Mouse (Mus musculus): ENCODE measurements around the gene Rere. TPM values are rescaled to one million over a fixed set of nuclear protein-coding genes. Genes with fewer than 3 reads are reported as not detected.
A peak's percentile ranks its signal among the peaks of the same experiment; 100 is the strongest.

Gene Rere
- total RNA-seq, 1 experiment from 2014 or later = 45.1 TPM

DNA sequence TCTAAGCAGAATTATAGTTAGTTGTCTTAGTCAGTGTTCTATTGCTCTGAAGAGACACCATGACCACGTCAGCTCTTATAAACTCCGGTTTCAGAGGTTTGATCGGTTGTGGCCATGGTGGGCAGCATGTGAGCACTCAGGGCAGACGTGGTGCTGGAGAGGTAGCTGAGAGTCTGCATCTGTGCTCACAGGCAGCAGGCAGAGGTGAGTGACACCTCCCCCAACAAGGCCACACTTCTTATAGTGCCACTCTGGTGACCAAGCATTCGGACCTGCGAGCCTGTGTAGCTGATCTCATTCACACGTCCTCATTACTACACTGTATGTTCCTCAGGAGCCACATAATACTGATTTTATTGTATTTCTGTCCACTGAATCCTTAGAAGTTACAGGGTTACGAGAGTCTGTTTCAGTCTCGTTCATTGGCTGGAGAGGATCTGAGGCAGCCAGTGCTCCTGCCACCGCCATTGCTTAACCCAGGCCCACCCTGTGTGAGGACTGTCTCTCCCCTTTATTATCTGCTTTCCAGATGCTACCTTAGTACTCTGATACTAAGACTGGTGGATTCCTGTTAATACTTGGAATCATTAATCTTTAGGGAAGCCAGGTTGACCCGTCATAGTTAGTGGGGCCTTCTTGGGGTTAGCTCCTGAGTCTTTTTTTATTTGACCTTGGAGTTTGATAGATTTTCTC lies 170.9 kb downstream of the Rere start:
- ATAC-seq (replicated peaks; ENCODE audit: low read depth, poor library complexity, severe bottlenecking) = no peak

GRCm38 (mm10) chr4:150454571-150455306 lies 173.3 kb downstream of the Rere start:
- ATAC-seq (replicated peaks; ENCODE audit: low read depth, poor library complexity, severe bottlenecking) = no peak

GRCm38 (mm10) chr4:150455750-150456149 lies 174.3 kb downstream of the Rere start:
- no peak for ATAC-seq (replicated peaks; ENCODE audit: low read depth, poor library complexity, severe bottlenecking)

DNA sequence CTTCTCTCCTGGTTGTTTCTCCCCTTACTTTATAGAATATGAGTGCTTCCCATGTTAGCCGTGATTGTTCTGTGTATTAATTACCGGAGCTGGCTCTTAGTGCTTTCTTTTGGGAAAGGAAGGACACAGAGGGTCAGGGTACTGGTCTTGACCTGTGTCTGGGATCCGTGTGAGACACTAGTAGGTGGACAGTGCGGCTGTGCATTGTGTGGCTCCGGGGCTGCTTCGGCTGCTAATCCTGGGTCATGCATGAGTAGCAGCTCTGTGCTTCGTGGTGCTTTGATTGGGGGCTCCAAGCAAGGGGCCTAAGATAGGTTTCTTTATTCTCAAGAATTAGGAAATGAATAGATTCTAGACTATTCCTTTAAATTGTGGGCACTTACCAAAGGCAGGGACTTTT lies 175.0 kb downstream of the Rere start:
- ATAC-seq (replicated peaks; ENCODE audit: low read depth, poor library complexity, severe bottlenecking) = no peak

DNA sequence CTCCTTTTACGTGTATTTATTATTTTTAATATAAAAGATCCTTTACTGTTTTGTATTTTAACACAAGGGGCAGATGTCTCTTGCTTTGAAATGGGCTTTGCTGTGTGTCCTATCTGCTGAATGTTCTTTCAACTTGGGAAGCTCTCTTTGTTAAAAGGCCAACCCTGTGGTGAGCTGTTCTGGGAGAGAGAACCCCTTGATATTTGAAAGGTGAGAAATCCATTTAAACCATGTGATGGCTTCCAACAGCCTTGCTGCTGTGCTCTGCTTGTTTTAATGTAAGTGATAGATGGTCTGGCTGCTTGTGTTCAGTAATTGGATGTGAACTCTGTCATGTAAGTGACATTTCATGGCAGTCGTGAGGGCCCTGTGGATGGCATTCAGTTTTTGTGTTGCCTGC lies 175.4 kb downstream of the Rere start:
- no peak for ATAC-seq (replicated peaks; ENCODE audit: low read depth, poor library complexity, severe bottlenecking)

- ATAC-seq (replicated peaks; ENCODE audit: low read depth, poor library complexity, severe bottlenecking) = no peak
Observed at GRCm38 (mm10) chr4:150457353-150457752, 175.9 kb downstream of the Rere start.

- ATAC-seq (replicated peaks; ENCODE audit: low read depth, poor library complexity, severe bottlenecking) = no peak
Observed at GRCm38 (mm10) chr4:150457771-150458170, 176.3 kb downstream of the Rere start.

DNA sequence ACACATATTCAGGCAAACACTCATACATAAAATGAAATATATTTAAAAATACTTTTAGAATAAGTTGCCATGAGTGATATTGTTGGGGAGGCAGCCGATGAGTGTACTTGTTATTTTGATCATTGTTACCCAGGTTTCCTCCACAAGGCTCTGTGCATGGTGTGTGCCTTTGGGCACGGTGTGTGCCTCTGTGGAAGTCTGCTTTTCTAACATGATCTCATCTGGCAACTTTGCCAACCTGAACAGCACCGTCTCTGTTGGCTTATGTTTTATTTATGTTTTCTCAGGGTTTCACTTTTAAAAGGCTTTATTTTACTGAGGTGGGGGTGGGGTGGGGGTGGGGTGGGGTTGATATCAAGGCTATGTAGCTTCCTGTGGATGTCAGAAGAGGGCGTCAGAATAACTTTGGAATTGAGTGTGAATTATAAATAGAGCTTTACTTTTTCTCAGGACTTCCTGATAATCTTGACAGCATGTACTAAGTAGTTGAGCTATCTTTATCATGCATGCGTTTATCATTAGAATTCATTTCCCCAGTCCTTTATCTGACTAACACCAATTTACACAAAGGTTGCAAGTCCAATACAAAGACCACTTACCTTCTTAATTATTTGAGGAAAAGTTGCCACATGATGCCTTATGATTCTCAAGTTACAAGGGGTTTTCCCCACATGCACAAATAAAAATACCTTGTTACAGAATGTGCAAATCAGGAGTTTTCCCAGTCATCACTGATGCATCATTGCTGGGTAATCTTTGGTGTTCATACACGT lies 177.8 kb downstream of the Rere start:
- ATAC-seq (replicated peaks; ENCODE audit: low read depth, poor library complexity, severe bottlenecking) = no peak

- no peak for ATAC-seq (replicated peaks; ENCODE audit: low read depth, poor library complexity, severe bottlenecking)
Observed at GRCm38 (mm10) chr4:150460451-150460850, 179.0 kb downstream of the Rere start.

GRCm38 (mm10) chr4:150461011-150461410 lies 179.6 kb downstream of the Rere start:
- ATAC-seq (replicated peaks; ENCODE audit: low read depth, poor library complexity, severe bottlenecking) = no peak

DNA sequence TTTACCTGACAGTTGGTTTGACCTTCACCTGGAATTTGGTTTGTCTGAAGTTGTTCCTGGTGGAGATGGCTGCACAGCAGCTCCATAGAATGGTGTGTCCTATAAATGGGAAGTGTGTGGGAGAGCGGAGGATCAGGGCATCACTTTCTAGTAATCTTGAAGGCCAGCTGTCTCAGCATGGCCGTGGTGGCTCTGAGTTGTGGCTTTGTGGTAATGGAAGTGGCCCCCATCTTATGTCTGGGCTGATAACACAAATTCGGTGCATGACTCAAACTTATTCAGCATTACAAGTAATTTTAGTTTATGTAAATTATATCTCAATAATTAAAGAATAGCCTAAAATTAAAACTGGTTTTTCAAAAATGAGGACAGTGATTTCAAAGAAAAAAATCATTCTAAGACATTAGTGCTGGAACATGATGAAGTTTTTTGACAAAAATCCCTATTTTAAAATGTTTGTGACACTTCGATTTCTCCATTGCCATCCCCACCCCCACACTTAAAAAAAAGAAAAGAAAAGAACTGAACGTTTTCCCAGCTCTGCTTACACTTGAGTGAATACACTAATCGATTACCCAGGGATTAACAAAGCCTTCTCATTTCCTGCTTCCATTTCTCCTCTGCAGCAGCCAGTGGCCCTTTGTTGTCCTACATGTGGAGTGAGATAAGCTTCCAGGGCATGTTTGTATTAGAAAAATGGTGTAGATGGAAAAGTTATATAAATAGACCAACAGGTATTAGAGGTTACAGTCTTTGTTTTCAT lies 180.2 kb downstream of the Rere start:
- peak; percentile 85 for ATAC-seq (replicated peaks; ENCODE audit: low read depth, poor library complexity, severe bottlenecking)

DNA sequence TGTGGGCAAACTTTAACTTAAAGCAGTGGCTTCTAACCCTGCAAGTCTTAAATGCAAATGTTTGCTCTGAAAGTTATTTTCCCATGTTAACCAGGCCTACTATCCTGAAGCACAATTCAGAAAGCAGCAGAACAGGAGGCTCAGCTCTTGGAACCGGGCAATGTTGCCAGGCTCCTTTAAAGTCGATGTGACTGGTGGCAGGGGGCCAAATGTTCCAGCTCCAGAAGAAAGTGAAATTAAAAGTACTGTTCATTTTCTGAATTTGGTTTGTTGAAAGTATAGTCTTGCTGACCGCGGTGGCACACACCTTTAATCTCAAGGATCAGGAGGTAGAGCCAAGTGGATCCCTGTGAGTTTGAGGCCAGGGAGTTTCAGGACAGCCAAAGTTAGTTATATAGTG lies 180.9 kb downstream of the Rere start:
- no peak for ATAC-seq (replicated peaks; ENCODE audit: low read depth, poor library complexity, severe bottlenecking)

- peak; percentile 67 for ATAC-seq (replicated peaks; ENCODE audit: low read depth, poor library complexity, severe bottlenecking)
Observed at GRCm38 (mm10) chr4:150465759-150466158, 184.3 kb downstream of the Rere start.

GRCm38 (mm10) chr4:150469274-150469673 lies 187.8 kb downstream of the Rere start:
- ATAC-seq (replicated peaks; ENCODE audit: low read depth, poor library complexity, severe bottlenecking) = no peak

DNA sequence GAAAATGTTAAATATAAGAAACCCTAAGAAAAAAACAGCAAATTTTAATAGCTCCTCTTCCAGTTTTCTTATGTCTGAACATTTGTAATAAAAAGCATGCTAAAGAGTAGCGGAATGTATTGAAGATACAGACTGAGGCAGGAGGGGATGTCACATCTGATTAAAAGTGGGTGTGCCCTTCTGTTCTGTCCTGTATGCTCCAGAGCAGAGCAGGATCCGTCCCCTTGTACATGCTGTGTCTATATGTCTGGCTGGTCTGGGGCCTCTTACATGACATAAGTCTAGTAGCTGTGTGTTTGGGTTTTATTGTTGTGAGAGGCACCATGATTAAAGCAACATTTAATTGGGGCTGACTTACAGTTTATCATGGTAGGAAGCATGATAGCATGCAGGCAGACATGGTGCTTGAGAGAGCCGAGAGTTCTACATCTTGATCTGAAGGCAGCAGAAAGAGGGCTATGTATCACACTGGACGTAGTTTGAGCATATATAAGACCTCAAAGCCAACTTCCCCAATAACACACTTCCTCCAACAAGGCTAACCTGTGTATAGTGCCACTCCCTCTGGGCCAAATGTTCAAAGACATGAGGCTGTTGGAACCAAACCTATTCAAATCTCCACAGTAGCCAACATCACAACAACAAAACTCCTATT lies 189.4 kb downstream of the Rere start:
- ATAC-seq (replicated peaks; ENCODE audit: low read depth, poor library complexity, severe bottlenecking) = no peak

DNA sequence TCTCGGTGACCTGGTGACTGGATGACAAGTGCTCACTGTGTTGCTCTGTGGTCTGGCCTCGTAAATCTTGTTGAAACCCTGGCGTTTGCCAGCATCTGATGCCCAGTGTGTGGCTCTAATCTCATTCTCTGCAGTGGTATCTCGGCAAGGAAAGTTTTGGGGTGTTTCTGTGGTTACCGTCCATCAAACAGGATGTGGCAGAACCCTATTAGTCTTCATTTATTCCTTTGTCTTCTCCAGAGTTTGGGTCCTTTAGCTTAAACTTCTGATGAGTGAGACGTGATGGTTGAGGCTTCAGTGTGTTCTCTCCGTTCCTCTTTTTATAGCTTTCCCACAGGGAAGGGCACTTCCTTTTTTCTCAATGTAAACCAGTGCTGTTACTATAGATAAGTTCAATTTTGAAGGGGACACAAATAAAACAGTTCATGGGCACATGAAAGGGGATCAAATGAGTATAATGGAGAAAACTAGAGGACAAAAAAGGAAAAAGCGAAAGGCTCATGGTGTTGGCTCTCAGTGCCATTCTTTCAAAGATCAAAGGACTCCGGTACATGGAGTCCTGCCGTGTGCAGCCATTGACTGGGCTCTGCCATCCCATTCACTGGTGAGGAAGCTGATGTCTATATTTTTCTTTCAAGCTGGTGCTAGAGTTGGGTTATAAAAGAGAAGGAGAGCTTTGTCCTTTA lies 191.4 kb downstream of the Rere start:
- ATAC-seq (replicated peaks; ENCODE audit: low read depth, poor library complexity, severe bottlenecking) = peak; percentile 87

DNA sequence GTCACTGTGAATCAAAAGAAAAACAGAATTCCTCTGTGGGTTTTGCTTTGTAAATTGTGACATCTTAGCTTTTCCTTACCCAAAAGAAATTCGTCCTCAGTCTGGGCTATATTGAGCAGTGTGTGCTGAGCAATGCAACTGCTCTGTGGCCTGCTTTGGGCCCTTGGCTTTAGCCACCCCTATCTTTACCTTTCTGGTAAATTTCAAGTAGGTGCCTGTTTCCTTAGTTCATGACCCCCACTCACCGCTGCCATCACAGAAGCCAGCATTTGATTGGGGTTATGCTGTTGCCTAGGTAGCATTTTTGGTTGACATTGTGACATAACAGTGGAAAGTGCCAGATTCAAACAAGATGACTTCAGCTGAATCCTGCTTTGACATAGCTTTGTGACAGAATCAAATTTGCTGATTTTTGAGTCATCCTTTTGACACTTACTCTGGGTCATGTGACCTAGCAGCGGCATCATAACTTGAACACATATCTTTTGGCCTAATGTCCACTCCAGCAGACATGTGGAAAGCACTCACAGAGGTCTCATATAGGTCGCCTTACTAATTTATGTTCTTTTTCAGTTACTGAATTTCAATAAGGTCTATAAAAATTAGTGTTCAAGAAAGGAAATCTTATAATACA lies 192.1 kb downstream of the Rere start:
- ATAC-seq (replicated peaks; ENCODE audit: low read depth, poor library complexity, severe bottlenecking) = no peak

GRCm38 (mm10) chr4:150474086-150474485 lies 192.6 kb downstream of the Rere start:
- ATAC-seq (replicated peaks; ENCODE audit: low read depth, poor library complexity, severe bottlenecking) = no peak

DNA sequence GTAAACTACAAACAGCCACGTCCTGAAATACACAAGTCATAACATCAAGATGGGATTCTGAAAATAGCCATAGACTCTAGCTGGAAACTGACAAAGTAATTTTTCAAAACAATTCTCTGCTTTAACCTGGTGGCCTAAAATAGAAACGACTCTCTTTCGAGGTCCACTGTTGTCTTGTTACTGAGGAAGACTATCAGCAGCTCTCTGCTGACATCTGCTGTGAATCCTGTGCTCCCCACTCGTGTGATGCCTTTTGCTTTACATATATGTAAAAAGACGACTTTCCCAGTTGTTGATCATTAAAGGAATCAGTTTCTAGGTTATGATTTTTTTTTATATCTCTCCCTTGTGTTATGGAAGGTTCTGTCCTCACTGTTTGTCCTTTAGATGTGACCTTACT lies 194.8 kb downstream of the Rere start:
- no peak for ATAC-seq (replicated peaks; ENCODE audit: low read depth, poor library complexity, severe bottlenecking)

Measured in common myeloid progenitor, adult 5-6 weeks (primary cell).